Mouse (Mus musculus) embryonic stem cell, embryonic (primary cell): Measurements from ENCODE around the gene Gpr65.
"Not testable (repeated sequence)": the region's sequence is repeated elsewhere in the genome, so short reads cannot be mapped to it uniquely, and the experiment has no call there.

Source experiments
- CTCF ChIA-PET, 4 experiments: fragments of 300-600 bp in 2 of 4; fragments of 350-600 bp in 2 of 4; sonication (Branson Sonifier 250); formaldehyde crosslinking; loops; one replicate each; lab custom pipeline; 2022; ENCODE audit warnings: inconsistent platforms in 2 of 4; lab: Charles Lee
- POLR2A ChIA-PET, 4 experiments: fragments of 300-600 bp in 2 of 4; fragments of 350-600 bp in 2 of 4; sonication (Branson Sonifier 250); formaldehyde crosslinking; loops; one replicate each; lab custom pipeline; 2022; ENCODE audit warnings: antibody characterized with exemption in 4 of 4, inconsistent platforms in 1 of 4; lab: Charles Lee

The Gpr65 gene

DNA sequence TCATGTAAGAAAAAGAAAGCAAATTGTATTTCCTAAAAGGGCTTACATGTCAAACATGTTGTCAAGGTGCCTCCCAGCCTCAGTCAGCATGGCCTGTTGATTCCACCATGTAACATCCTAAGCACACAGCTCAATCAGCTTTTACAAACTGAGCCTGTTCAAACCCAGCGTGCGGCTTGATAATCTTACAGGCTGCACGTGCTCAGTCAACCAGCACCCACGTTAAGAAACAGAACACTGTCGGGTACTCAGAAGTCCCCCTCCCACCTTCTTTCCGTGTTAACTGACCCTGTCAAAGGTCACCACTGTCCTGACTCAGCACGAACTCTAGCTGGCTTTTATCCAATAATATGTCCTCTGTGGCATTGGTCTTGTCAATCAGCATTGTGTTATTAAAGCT, 4.0 kb downstream of the Gpr65 start:
- ChIA-PET CTCF (interaction anchor here in 1 of 4 experiments (0.7 kb wide), 1 partner anchor 313 kb away, joined by 3 read pairs; no protein-coding TSS in a partner anchor), POLR2A (no interaction called here)

DNA sequence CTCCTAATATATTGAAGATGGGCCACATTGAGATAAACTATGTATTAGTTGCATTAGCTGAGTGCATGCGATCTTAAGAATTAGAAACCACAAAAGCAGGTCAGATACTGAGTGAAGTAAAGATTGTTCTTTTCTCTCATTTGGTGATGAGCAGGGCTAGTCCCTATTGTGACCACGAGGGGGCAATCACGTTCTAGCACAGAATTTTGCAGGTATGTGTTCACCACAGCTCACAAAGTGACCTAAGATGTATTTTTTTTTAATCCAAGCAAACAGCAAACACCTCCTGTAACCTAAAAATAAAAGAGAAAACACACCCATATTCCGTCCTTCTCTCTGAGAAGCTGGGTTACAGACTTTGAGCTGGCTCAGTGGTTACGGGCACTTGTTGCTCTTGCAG, 12.1 kb downstream of the Gpr65 start:
- POLR2A ChIA-PET, result no interaction called here

DNA sequence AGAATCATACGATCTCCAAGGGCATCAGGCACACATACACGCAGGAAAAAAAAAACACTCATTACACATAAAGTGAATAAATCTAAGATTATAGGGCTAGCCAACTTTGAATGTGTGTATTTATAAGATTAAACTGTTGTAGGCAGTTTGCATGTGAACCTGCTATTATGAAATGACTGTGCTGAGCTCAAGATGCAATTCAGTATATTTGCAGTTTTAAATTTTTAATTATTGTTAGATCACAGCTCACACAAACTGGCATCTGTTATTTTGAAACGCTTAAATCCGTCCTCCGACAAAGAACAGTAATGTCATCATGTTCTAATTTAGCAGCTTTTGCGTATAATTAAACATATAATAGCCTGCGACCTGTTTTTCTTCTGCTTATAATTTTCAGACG, 12.6 kb downstream of the Gpr65 start:
- ChIA-PET POLR2A (no interaction called here), CTCF (interaction anchor here in 3 of 4 experiments (0.7 to 1.2 kb wide), 7 partner anchors 67 to 436 kb away, joined by 3 to 9 read pairs (median 3); no protein-coding TSS in a partner anchor)

More for the DNA sequence above, 12.1 kb downstream of the Gpr65 start:
- CTCF ChIA-PET, result interaction anchor here in 3 of 4 experiments (0.8 to 1.2 kb wide), 4 partner anchors 67 to 394 kb away, joined by 3 to 9 read pairs (median 5); no protein-coding TSS in a partner anchor

DNA sequence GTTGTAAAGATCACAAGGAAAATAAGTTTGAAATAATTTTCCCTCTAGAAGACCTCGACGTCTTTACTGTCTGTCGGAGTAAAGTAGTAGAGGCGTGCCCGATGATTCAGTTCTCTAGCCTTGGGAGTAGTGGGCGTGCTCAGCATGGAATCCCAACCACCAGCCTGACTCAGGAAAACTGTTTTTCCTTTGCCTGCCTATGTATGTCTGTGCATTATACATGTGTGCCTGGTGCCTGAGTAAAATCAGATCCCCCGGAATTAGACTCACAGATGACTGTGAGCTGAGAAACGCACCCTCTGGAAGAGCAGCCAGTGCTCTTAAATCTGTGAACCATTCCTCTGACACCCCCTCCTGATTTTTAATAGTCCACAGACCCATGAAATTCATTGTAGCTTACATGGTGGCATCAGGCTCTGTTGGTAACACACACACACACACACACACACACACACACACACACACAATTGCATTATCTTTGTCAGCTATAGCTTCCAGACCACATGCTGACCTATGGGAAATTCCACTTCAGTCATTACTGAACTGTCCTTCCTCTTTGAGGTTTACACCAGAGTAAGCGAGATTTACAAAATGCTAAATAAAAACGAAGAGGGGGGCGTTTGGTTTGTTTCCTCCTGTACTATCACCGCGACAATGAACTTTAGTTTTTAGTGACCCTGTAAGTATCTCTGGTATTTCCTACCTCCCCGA, 14.5 kb downstream of the Gpr65 start:
- POLR2A ChIA-PET, result interaction anchor here in 1 of 4 experiments (0.6 kb wide), 1 partner anchor 21 kb away, joined by 3 read pairs; no protein-coding TSS in a partner anchor
- CTCF ChIA-PET, result interaction anchor here in 1 of 4 experiments (0.7 kb wide), 1 partner anchor 391 kb away, joined by 3 read pairs; no protein-coding TSS in a partner anchor

DNA sequence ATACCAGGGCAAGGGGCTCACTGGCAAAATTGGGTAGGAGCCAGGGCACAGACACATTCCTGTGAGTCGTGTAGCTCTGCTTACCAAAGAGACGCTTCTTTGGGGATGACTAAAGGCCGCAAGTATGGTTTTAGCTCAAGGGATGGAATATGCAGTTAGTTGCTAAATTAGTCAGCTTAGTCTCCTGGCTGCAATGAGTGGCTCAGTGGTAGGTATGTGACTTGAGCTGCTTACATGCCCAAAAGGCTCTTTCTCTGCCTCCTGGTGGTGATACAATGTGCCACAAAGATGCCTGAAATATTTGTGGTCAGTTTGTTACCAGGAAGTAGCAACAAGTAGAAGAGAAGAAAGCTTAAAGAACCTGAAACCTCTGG, 15.0 kb downstream of the Gpr65 start:
- ChIA-PET POLR2A (interaction anchor here in 1 of 4 experiments (0.6 kb wide), 1 partner anchor 21 kb away, joined by 3 read pairs; no protein-coding TSS in a partner anchor), CTCF (no interaction called here)

DNA sequence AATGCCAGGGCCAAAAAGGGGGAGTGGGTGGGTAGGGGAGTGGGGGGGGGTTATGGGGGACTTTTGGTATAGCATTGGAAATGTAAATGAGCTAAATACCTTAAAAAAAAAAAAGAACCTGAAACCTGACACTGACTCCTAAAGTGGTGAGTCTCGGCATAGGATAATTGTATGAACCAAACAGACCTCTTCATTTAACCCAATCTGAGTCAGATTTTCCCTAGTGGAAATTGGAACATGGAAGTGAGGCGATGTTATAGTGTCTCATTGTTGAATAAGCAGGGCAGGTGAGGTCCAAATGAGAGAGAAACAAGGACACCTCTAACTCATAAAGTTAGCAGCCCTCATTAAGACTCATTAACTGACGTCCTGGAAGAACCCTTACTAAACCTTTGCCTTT, 16.0 kb downstream of the Gpr65 start:
- POLR2A ChIA-PET, result no interaction called here
- CTCF ChIA-PET, result no interaction called here

DNA sequence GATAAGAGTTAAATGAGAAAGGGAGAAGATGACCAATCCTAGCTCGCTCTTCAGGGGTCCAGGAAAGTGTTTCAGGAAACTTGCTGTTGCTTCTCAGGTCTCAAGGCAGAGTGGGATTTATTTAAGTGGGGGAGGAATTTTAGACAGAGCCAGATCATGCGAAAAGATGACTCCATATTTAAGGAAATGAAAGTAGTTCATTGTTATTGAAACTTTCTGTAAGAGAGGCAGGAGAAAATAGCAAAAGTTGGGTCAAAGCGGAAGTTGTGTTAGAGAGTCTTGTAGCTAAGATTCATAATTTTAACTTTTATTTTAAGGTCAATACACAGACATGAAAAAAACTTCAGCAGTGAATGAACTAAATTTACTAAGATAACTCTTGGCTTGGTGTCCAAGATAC, 22.0 kb downstream of the Gpr65 start:
- CTCF ChIA-PET, result no interaction called here
- POLR2A ChIA-PET, result no interaction called here

DNA sequence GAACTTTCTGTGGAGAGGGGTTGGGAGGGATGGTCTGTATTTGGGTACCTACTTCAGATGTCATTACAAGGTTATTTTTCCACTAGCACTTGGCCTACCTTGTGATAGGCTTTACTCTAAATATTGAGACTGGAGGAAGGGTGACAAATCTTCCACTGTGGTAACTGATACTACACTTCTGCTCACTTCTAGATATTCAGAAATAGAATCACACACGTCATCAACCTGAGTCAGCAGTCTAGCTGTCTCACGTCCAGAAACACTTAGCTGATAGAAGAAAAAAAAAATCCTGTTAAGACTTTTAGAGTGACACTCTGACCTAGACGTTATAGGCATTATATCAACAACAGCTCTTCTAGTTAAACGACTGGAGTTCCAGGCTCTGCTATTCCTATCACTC, 23.8 kb downstream of the Gpr65 start:
- CTCF ChIA-PET, result interaction anchor here in 1 of 4 experiments (0.6 kb wide), 1 partner anchor 21 kb away, joined by 3 read pairs; no protein-coding TSS in a partner anchor
- POLR2A ChIA-PET, result no interaction called here

DNA sequence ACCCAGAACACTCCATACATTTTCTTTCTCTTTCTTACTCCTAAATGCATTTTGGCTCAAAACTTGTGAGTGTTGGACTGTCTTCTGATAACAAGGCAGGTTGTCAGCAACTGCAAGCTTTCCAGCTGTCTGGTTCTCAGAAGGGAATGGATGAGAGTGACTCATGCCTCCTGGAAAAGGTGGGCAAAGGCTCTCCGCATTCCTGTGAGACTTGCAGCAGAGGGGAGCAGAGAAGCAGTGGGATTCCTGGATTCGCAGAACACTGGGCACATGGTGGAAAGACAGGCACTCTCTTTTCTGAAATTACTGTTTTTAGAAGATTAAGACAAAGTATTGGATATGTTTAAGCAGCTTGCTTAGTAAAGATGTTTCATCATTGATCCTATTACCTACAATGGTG, 25.8 kb downstream of the Gpr65 start:
- CTCF ChIA-PET, result no interaction called here
- POLR2A ChIA-PET, result no interaction called here

DNA sequence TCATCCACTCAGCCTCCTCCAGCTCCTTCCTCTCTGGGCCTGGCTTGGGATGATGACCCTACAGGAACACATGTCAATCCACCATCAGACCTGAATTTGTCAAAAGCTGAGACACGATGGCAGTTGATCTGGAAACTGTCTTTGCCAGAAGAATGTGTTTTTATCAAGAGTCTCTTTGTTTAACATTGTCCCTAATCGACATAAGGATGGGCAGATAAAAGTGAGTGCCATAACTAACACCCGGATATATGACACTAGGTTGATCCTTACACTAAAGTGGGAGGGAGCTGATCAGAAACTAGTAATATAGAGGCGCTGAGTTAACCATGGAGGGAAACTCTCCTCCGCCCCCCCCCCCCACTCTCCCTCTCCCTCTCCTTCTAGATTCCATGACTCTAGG, 33.5 kb downstream of the Gpr65 start:
- ChIA-PET POLR2A (no interaction called here), CTCF (no interaction called here)

DNA sequence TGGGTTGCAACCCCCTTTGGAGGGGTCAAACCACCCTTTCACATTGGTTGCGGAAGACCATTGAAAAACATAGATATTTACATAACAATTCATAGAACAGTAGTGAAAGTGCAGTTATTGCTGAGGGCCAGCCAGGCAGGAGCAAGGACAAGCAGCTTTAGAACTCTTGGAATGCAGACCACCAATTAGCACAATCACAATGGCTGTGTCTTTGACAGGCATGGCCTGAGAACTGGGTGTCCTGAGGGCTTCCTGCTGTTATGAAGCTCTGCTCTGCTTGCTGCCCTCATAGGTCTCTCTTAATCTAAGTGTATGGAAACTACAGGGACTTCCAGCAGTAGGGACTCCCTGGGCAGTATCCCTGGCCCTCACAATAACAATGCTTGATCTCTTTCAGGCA, 34.6 kb downstream of the Gpr65 start:
- POLR2A ChIA-PET, result no interaction called here
- CTCF ChIA-PET, result no interaction called here

DNA sequence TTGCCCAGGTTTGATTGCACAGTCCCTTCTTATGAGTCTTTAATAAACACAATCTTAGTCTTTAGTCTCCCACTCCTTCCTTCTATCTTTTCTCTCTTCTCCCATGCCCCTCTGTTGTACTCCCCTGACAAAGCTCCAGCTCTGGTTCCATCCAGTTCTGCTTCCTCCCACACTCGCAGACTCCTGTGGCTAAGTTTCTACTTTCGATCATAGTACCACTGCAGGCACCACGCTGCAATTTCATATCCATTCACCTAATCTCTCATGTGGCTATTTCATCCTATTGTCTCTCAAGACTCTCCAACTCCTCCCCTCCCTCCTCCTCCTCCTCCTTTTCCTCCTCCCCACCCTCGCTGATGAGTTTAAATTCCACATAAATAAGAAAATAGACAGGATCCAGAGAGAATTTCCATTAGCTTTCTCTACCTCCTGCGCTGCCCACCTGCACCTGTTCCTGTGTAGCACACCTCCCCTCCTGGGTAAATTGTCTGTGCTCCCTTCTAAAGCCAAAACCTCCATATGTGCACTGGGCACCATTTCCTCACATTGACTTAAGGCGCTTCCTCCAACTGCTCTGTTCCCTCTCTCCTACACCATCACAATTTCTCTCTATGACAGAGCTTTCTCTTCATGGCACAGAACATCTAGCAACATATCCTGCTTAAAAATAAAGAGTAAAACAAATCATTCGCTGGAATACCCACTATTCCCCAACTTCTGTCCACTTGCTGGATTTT, 38.9 kb downstream of the Gpr65 start:
- CTCF ChIA-PET, result no interaction called here
- POLR2A ChIA-PET, result interaction anchor here in 1 of 4 experiments (1.0 kb wide), 1 partner anchor 11 kb away, joined by 3 read pairs; no protein-coding TSS in a partner anchor

DNA sequence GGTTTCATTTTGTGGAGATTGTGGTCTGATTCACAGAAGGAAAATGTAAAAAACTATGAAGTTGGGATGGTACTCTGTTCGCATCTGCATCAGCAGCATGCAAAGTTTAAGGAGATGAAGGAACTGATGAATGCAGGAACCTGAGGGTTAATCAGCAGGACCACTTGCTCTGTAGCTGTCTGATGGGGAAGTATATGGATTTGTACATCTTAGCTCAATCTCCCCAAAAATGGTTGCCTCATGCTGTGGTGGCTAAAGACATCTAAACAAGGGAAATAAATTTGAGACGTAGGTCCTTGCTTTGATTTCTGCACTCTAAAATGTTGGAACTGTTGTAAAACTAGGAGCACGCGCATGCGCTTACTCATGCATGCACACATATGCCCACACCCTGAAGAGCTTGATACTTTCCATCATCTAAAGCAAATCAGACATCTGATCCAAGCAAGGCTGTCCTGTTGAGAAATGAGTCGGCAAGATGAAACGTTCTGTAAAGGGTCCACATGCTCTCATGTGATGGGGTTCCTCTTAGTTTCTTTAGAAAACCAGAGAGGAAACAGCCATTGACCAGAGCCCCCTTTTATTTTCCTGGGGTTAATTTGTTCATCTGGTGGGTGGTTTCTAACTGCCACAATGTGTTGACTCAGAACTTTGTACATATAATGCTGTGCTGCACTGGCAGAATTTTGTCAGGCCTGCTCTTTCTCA, 43.1 kb downstream of the Gpr65 start:
- CTCF ChIA-PET, result no interaction called here
- POLR2A ChIA-PET, result no interaction called here

DNA sequence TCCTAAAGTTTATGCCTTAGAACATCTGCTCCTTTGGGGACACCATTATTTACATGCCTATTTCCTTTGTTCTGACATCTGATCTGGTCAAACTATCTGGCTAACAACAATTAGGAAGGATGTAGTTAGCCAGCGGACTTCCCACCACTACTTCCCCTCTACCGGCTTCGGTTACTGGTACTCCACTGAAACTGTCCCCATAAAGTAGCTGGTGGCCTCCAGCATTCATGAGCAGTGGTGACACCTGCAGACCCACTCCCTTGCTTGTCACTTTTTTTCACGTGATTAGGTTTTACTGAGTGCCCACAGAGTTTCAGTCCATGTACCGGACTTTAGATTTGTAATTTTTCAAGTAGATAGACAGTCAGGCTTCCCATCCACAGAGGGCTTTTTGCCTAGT, 47.5 kb downstream of the Gpr65 start:
- ChIA-PET CTCF (no interaction called here), POLR2A (no interaction called here)

DNA sequence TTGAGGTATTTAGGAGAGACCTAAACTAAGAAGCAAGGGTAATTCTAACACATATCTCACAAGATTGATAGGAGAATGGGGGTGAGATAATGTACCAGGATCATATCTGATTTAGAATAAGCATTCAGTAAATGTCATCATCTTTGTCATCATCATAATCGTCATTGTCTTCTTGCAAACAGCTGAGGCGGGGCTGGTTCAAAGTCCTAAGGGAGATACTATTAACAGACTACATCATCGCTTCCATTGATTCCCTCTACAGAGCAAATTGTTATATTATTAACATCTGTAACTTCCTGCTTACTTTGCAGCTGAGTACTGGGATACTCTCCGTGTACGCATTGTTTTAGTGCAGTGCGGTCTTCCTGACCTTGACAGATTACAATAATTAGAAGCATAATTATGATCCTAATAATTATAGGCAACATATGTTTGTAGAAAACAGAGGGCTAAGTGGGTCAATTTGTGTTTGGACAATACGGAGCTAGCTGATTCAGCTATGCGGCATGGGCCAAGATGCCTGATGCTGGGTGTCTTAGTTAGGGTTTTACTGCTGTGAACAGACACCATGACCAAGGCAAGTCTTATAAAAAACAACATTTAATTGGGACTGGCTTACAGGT, 49.4 kb downstream of the Gpr65 start:
- POLR2A ChIA-PET, result interaction anchor here in 1 of 4 experiments (1.0 kb wide), 1 partner anchor 10 kb away, joined by 3 read pairs; no protein-coding TSS in a partner anchor
- CTCF ChIA-PET, result no interaction called here

DNA sequence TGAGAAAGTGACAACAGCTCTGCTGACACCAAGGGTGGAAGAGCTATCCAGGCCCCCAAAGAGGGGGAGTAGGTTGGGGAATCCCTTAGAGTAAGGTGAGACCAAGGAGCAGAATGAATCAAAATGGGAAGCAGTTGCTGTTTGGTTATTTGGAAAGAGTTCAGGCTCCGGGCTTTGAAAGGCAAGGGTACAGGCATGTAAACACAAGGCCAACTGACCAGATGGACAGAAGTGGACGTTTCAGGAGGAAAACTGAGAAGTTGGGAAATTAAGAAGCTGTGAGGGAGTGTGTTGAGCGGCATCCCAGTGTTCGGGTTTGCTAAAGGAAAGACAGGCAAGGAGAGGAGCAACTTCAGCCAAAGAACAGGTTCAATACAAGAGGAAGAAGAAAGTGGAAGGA, 54.0 kb downstream of the Gpr65 start:
- CTCF ChIA-PET, result no interaction called here
- POLR2A ChIA-PET, result no interaction called here

DNA sequence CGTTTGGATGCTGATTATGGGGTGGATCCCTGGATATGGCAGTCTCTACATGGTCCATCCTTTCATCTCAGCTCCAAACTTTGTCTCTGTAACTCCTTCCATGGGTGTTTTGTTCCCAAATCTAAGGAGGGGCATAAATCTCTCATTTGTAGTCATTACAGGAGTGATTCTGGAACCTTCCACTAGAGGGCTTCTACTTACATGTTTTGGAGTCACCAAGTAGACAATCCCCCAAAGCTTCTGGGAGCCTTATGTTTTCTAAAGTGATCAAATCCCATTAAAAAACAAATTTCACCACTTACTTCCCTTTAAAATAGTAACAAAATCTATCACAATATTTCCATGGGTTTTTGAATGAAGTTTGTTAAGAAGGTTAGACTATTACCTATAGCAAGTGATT, 55.7 kb downstream of the Gpr65 start:
- CTCF ChIA-PET, result interaction anchor here in 1 of 4 experiments (0.6 kb wide), 1 partner anchor 327 kb away, joined by 4 read pairs; no protein-coding TSS in a partner anchor
- POLR2A ChIA-PET, result not testable (repeated sequence)
